Mouse (Mus musculus) duodenum, adult 2 months (tissue): ENCODE measurements around the gene Slc9a5. TPM values are rescaled to one million over a fixed set of nuclear protein-coding genes. Genes with fewer than 3 reads are reported as not detected.

ENCODE experiments used
- polyA plus RNA-seq: library from polyadenylated mRNA; depleted of rRNA; stranded (reverse); fragments of >200 nt; gene quantifications from 2 replicates; pipeline ENCODE4 v1.2.3, GENCODE M21; 2012; ENCODE audit warnings: low replicate concordance; rRNA removed

Slc9a5 gene
- 3.2 and 4.5 TPM in 2 replicates for polyA plus RNA-seq

DNA sequence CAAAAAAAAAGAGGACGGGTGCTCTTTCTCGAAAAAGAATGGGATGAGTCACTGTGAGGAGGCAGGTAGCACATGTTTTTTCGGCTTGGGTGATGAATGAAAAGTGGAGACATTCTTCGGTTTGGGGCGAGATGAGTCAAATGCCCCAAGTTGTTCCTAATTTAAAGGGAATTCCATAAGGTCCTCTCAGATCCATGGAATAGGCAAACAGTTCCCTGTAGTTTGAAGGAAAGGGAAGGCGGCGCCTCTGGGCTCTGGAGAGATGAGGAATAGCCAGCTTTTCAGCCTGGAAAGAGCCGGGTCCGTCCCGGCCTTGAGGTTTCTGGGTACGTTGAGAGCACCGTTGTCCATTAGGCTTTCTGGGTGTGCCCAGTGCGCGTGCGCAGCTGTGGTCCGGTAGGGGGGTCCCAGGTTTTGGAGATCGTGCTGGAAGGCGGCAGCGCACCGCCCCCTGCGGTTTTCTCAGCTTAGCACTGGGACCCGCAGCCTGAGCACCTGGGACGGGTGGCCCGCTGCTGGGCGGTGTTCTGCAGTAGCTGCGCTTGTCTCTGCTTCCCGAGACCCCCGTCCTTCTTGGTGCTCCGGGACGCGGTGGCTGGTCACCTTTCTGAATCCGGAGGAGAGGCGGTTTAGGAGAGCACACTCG, at the start of gene Slc9a5:
Gene Slc9a5 (plus strand): TSS at position 394 of the 646 bp plus-strand sequence.

DNA sequence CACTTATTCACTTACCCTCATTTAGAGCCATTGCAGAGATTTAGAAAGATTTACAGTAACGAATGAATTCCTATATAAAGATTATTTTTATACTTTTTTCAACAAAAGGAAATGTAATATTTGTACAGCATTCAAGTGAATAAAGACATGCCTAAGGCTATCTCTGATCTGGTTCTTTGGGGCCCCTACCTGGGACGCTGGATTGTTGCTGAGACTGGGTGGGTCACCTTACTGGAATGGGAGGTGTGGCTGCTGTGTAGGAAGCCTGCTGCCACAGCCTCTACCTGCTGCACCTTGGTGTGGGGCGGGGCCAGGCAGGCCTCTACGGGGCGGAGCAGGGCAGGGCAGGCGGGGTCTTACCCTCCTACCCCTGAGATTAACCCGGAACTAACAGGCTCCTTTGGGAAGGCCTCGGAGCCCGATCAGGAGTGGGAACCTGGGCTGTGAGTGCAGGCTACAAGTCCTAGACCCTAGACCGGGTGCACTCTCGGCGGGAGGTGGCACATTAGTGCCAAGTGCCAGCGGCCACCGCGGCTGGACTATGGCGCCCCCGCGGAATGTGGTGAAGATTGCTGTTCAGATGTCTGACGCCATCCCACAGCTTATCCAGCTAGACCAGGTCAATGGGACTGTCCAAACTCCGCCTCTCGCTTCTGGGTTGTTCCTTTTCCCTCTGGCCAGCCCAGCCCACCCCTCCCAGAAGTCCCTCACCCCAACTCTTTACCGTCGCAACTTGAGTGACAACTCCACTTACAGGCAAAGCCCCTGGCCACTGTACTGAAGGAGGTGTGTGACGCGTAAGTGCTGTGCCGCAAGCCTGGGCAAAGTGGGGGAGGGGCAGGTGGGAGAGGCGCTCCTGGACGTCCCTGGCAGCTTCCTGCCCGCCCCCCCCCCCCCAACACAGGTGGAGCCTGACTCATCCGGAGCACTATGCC, 43.2 kb upstream of the Slc9a5 start, which contains the start of gene Elmo3:
Gene Elmo3 (plus strand): TSS at position 391 of the 935 bp plus-strand sequence.

DNA sequence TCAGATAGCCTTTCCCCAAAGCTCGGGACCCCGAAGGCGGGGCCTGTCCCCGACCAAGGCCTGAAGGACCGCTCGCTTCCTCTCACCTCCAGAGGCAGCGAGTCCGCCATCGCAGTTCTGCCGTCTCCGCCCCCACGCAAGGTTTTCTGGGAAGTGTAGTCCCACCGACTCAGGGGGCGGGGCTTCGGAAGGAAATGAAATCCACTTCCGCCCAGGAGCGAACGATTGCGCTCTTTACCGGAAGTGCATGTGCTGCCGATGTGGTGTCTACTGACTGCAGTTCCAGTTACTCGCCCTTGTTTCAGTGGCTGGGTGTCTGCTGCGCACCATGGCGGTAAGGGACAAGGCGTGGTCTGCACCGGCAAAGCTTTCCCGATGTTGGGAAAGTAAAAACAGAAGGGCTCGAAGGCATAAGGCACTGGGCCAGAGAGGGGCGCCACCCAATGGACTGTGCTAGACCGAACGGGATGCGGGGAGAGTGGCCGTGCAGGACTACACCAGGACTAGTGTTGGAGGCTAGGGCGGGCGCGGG, 22.4 kb upstream of the Slc9a5 start, which contains the start of the genes Lrrc29 and Tmem208:
Gene Lrrc29 (minus strand): TSS at position 138 of the 532 bp plus-strand sequence.
Gene Tmem208 (plus strand): TSS at position 214 of the 532 bp plus-strand sequence.

DNA sequence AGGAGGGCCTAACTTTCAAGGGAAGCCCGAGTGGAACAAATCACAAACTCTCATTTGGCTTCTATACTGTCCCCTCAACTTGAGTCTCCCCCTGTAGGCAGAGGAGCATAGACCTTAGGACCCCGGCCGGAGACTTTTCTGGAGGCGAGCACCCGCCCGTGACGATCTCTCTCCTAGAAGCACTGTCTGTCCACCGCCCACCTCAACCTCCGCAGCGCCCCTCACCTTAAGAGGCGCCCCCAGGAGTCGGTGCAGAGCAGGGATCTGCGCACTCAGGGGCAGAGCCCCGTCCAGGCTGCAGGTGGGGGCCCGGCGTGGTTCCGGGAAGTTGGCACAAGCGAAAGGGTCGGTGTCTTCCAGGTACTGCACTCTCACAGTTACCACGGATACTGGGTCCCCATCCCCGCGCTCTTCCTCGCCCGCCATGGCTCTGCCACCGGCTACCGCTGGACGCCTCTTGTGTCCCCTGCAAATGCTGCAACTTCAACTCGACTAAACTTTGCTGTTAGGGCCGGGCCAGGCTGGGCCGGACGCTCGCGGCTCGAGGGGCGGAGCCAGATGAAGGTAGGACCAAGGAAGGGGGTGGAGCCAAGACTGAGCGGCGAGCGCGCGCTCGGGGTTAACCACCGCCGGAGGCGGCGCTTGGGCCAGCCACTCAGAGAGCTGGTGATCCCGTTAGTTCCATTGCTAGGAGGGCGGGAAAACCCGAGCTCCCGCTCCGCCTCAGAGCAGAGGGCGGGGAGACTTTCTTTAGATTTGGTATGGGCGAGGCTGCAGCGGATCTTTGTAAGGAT, 1.0 kb upstream of the Slc9a5 start, which contains the start of gene Fhod1:
Gene Fhod1 (minus strand): TSS at position 526 of the 794 bp plus-strand sequence.

DNA sequence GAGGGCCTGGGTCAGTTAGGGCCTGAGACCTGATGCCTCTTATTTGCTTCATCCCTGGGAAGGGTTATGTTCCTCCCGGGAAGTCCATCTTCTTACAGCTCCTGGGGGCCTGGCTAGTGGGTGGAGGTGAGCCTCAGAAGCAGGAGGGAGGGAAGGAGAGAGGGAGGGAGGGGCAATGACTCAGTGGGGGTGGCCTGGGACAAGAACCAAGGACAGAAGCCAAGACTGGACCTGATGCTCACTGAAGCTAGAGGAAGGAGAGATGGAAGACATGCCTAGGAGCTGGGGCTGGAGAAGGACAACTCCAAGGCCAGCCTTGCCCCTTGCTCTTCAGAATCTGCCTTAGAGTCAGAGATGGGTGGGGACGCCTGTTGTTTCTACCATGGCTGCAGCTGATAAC, 24.4 kb downstream of the Slc9a5 start, which contains the start of gene Plekhg4:
Gene Plekhg4 (plus strand): TSS at position 243 of the 400 bp plus-strand sequence.

DNA sequence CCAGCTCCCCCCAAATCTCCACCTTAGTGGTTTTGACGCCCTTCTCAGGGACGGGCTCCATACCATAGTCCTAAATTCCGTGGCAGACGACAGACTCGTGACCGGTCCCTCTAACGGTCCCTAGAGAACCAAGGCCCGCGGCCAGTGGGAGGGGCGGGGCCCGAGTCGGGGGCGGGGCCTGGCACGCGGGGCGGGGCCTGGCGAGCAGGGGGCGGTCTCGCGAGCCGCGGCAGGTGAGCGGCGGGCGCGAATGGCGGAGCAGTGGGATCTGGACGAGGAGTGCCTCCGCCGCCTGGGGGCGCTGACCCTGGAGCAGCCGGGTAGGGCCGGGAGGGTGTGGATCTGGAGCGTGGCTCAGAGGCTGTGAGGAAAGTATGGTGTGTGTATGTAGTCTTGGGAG, 64.7 kb downstream of the Slc9a5 start, which contains the start of the genes Kctd19 and Lrrc36:
Gene Kctd19 (minus strand): TSS at position 112 of the 400 bp plus-strand sequence.
Gene Lrrc36 (plus strand): TSS at position 181 of the 400 bp plus-strand sequence.

Other genes with a start within 250 kb of the Slc9a5 start
- gene Ces4a, start 217.0 kb upstream of the Slc9a5 start, polyA plus RNA-seq: not detected in 2 replicates
- gene Cbfb, start 178.2 kb upstream of the Slc9a5 start, polyA plus RNA-seq: 2.2 and 2.7 TPM in 2 replicates
- gene D230025D16Rik, start 123.7 kb upstream of the Slc9a5 start, polyA plus RNA-seq: 8.2 and 10.4 TPM in 2 replicates
- gene B3gnt9, start 93.7 kb upstream of the Slc9a5 start, polyA plus RNA-seq: 9.6 and 16.2 TPM in 2 replicates
- 62.3 and 127 TPM in 2 replicates for gene Tradd, start 84.2 kb upstream of the Slc9a5 start, polyA plus RNA-seq
- gene Fbxl8, start 84.2 kb upstream of the Slc9a5 start, polyA plus RNA-seq: 13.1 and 36.2 TPM in 2 replicates
- 1.0 and 1.4 TPM in 2 replicates for gene Hsf4, start 79.0 kb upstream of the Slc9a5 start, polyA plus RNA-seq
- 0.64 and 0.90 TPM in 2 replicates for gene Nol3, start 72.7 kb upstream of the Slc9a5 start, polyA plus RNA-seq
- gene 4931428F04Rik, start 59.0 kb upstream of the Slc9a5 start, polyA plus RNA-seq: 0.97 and 2.4 TPM in 2 replicates
- gene Exoc3l, start 52.7 kb upstream of the Slc9a5 start, polyA plus RNA-seq: 3.0 and 3.4 TPM in 2 replicates
- gene E2f4, start 51.2 kb upstream of the Slc9a5 start, polyA plus RNA-seq: 107 and 138 TPM in 2 replicates
- gene Elmo3, start 43.2 kb upstream of the Slc9a5 start, polyA plus RNA-seq: 58.7 and 87.7 TPM in 2 replicates
- gene Lrrc29, start 22.6 kb upstream of the Slc9a5 start, polyA plus RNA-seq: 6.5 and 8.6 TPM in 2 replicates
- 120 and 146 TPM in 2 replicates for gene Tmem208, start 22.5 kb upstream of the Slc9a5 start, polyA plus RNA-seq
- gene Fhod1, start 890 bp upstream of the Slc9a5 start, polyA plus RNA-seq: 18.1 and 20.1 TPM in 2 replicates
- 0.33 and 0.41 TPM in 2 replicates for gene Plekhg4, start 24.4 kb downstream of the Slc9a5 start, polyA plus RNA-seq
- 0.06 TPM in 1 of 2 replicates, not detected in the other for gene Kctd19, start 64.7 kb downstream of the Slc9a5 start, polyA plus RNA-seq
- gene Lrrc36, start 64.7 kb downstream of the Slc9a5 start, polyA plus RNA-seq: 0.22 TPM in 1 of 2 replicates, not detected in the other
- gene Tppp3, start 122.7 kb downstream of the Slc9a5 start, polyA plus RNA-seq: 53.0 and 57.7 TPM in 2 replicates
- gene Zdhhc1, start 148.1 kb downstream of the Slc9a5 start, polyA plus RNA-seq: 17.9 and 29.4 TPM in 2 replicates
- 11.0 and 11.1 TPM in 2 replicates for gene Hsd11b2, start 169.9 kb downstream of the Slc9a5 start, polyA plus RNA-seq
- gene Atp6v0d1, start 217.2 kb downstream of the Slc9a5 start, polyA plus RNA-seq: 48.4 and 63.4 TPM in 2 replicates